Mouse (Mus musculus) heart, adult 2 months (tissue): ENCODE measurements around the gene Car9.

Source experiments
- CTCF ChIP-seq: fragments of 200-600 bp; IDR thresholded peaks from 2 replicates; pipeline ENCODE4 v1.8.1; 2022; ENCODE audit warnings: antibody characterized with exemption, mild to moderate bottlenecking, moderate library complexity
- EP300 ChIP-seq: fragments of 200-500 bp; IDR thresholded peaks from 2 replicates; pipeline ENCODE4 v1.6.1; 2011; ENCODE audit warnings: low read depth, low read length, control low read depth; ENCODE audit not compliant: insufficient read depth
- POLR2A ChIP-seq: fragments of 200-500 bp; IDR thresholded peaks from 2 replicates; pipeline ENCODE4 v1.6.1; 2011; ENCODE audit warnings: mild to moderate bottlenecking, low read depth, low read length, control low read depth; ENCODE audit not compliant: insufficient read depth

GRCm38 (mm10) chr4:43536031-43536430, 29.3 kb downstream of the Car9 start:
- TF ChIP-seq CTCF (no peak), POLR2A (no peak), EP300 (no peak)
